Mouse (Mus musculus) olfactory bulb, adult 2 months (tissue): ENCODE measurements around the gene Ak1. TPM values are rescaled to one million over a fixed set of nuclear protein-coding genes. Genes with fewer than 3 reads are reported as not detected.

ENCODE experiments used
- H3K27ac ChIP-seq: fragments of 200-500 bp; 2 replicates; pipeline ENCODE4 v1.5.1; 2012; ENCODE audit warnings: low read depth, low read length; ENCODE audit not compliant: insufficient read depth
- H3K4me1 ChIP-seq: fragments of 200-500 bp; 2 replicates; pipeline ENCODE4 v1.6.1; 2012; ENCODE audit warnings: low read length; ENCODE audit not compliant: control insufficient read depth, insufficient read depth
- H3K4me3 ChIP-seq: fragments of 200-500 bp; 2 replicates; pipeline ENCODE4 v1.5.1; 2012; ENCODE audit warnings: mild to moderate bottlenecking, low read depth, low read length, moderate library complexity; ENCODE audit not compliant: insufficient read depth
- CTCF ChIP-seq: fragments of 200-500 bp; IDR thresholded peaks from 2 replicates; pipeline ENCODE4 v1.5.1; 2012; ENCODE audit warnings: low read depth, mild to moderate bottlenecking, low read length, moderate library complexity; ENCODE audit not compliant: insufficient read depth
- POLR2A ChIP-seq: fragments of 200-500 bp; IDR thresholded peaks from 2 replicates; pipeline ENCODE4 v1.6.1; 2012; ENCODE audit warnings: mild to moderate bottlenecking, low read depth, low read length, moderate library complexity; ENCODE audit not compliant: insufficient read depth
- WGBS: fragments of 180-500 bp; shearing (Covaris S2); methylation state at CpG from one replicate; pipeline ENCODE4 v1.1.7; 2018; 5-methylcytosine and 5-hydroxymethylcytosine counted together
- polyA plus RNA-seq: library from polyadenylated mRNA; stranded (reverse); fragments of >200 nt; gene quantifications from 2 replicates; pipeline ENCODE4 v1.2.4, GENCODE M21; 2012; ENCODE audit warnings: low replicate concordance; ENCODE audit not compliant: missing spikeins, insufficient read depth, insufficient read length

The Ak1 gene
- polyA plus RNA-seq, 1 experiment: not detected

DNA sequence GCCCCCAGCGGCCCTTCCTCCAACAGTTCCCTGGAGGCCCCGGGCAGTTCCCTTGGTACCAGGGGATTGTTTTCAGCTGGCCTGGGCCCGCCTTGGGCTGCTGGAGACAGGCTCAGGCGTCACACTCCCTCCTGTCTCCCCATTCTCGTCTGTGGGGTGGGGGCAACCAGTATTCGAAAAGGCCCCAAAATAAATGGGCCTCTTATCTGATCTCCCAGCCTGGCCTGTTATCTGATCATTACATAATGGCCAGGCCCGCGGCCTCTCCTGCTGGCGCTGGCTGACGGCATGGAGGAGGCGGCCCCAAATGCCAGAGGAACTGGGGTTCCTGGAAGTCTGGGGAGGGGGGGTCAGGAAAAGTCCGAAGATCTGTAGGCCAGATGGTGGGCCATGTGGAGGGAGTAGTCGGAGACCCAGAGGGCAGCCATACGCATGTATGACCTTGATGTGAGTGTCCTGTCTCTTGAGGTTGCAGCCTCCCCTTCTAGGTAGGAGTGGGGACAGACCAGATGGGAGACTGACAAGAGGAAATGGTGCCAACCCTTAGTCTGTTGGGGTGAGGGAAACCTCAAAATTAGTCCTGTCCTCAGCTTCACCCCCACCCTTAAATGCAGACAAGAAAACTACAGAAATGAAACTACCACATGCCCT, 33.3 kb downstream of the Ak1 start:
- Histone ChIP-seq H3K4me1 (no peaks in the 10 kb centered on the region), H3K4me3 (no peak overlapping the region), H3K27ac (no peak overlapping the region)
- 84% methylated on average over 14 of the region's 14 CpGs for WGBS
- TF ChIP-seq CTCF (no peak), POLR2A (no peak)

DNA sequence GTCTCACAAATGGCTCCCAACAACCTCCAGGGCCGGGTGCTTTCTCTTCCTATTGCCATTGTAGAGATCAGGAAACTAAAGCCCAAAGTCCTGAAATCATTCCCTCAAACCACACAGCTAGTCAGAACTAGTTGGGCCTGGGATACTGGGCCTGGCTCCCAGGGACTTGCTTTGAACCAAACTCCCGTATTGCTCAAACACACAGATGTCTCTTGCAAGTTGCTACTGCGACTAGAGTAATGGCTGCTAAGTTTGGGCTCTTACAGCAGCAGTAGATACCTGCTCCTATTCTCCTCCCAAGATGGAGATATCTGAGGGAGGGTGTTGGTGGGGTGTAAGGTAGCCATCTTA, 33.8 kb downstream of the Ak1 start:
- H3K27ac ChIP-seq: no peak overlapping the region

DNA sequence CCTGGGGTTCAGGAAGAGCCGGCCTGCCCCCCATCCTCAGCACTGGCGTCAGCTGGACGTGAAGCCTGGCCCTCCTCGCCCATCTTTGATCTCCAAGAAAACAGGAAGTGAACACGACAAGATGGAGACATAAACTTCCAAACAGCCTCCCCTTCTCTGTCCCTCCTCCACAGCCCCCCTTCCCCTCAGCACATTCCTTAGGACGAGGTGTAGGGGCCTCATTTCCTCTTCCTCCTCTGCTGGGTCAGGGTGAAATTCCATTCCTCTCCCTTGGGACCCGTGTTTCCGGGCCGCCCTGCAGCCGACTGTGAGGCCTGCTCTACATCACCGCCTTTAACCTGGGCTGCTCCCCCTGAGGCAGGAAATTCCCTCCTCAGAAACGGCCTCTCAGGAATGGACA, 34.3 kb downstream of the Ak1 start:
- no peaks in the 10 kb centered on the region for H3K4me1 ChIP-seq
- no peak overlapping the region for H3K27ac ChIP-seq
- TF ChIP-seq POLR2A (no peak), CTCF (no peak)
- no peak overlapping the region for H3K4me3 ChIP-seq
- 75% methylated on average over 12 of the region's 12 CpGs for WGBS

More for the DNA sequence above, 33.8 kb downstream of the Ak1 start:
- TF ChIP-seq POLR2A (no peak), CTCF (no peak)
- WGBS: 95% methylated on average over 3 of the region's 3 CpGs
- H3K4me3 ChIP-seq: no peak overlapping the region
- no peaks in the 10 kb centered on the region for H3K4me1 ChIP-seq

DNA sequence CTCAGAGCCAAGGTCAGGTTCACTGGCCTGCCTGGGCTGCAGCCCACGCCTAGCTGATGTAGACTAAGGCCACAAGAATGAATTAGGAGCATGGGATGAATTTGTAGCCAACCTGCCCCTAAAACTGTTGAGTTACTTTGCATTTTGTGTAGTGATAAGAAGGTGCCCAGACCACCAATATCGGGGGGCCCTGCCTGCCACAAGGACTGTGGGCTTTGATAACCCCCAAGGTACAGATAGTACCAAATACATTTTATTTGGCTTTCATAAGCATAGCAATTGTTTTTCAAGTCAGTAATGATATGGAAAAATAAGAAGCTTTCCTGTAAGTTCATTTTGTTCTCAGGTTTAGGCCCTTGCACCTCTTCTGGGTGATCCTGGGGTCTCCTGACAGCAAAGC, 37.3 kb downstream of the Ak1 start:
- H3K4me3 ChIP-seq: no peak overlapping the region
- WGBS: 96% methylated on average over 2 of the region's 2 CpGs
- peaks cover 14% of the 10 kb centered on the region for H3K4me1 ChIP-seq
- H3K27ac ChIP-seq: no peak overlapping the region
- no peak for TF ChIP-seq POLR2A
- TF ChIP-seq CTCF: no peak

DNA sequence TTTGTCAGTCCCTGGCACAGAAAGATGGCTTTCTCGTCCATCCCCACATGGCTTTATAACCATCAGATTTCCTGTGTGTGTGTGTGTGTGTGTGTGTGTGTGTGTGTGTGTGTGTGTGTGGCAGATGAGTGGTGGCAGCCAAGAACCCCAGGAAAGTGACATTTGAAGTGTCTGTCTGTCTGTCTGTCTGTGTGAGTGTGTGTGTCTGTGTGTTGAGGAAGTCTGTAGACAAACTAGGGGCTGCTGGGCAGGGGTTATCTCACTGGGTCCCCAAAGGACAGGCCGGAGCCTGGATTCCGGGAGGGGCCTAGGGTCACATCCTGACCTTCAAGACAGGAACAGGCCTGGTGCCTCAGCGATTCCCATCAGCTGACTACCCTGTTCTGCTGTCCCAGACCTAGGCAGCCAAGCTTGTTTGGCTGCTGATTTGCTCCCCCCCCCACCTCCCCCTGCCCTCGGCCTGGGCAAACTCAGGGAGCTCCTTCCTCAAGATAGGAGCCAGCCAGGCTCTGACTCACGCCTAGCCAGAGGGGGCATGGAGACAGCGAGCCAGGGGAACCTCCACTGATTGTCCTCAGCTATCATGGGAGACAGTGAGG, 40.0 kb downstream of the Ak1 start:
- Histone ChIP-seq H3K4me3 (no peak overlapping the region), H3K4me1 (peaks cover 14% of the 10 kb centered on the region), H3K27ac (no peak overlapping the region)
- whole genome bisulfite sequencing: 49% methylated on average over 7 of the region's 7 CpGs
- TF ChIP-seq POLR2A (no peak), CTCF (no peak)

DNA sequence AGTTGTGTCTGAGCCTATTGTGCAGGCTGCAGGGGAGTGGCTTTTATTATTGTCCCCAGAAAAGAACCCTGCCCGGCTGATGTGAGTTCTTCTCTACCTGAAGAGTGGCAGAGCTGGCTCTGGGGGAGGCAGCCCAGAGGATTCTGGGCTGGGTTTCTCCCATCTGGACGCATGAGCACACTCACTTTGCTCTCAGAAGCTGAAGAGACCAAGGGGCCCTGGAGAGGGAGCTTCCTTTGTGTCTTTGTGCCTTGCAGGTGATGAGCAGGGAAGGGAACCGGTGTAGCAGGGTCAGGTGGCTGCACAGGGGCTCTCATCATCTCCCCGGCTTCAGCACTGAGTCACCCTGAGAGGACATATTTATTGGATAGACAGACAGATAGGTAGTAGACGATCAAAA, 40.7 kb downstream of the Ak1 start:
- 61% methylated on average over 5 of the region's 5 CpGs for WGBS
- Histone ChIP-seq H3K4me1 (peaks cover 14% of the 10 kb centered on the region), H3K27ac (no peak overlapping the region), H3K4me3 (no peak overlapping the region)
- TF ChIP-seq CTCF: no peak
- TF ChIP-seq POLR2A: no peak

DNA sequence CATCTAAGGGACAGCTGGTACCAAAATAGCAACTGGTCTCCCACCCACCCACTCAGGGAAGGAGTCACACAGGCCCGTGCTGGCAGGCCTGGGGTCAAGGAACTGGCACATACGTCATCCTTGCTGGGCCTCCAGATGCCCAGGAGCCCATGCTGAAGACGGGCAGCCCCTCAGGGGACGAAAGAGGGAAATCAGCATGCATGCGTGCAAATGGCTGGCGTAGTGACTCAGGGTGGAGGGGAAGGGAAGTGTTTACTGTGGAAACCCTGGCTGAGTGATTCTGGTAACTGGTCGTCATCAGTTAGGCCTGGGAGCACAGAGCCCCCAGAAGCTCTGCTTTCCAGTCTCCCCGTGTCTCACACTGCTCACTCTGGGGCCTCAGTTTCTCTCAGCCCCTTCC, 43.8 kb downstream of the Ak1 start:
- H3K4me1 ChIP-seq: peaks cover 17% of the 10 kb centered on the region
- no peak overlapping the region for H3K27ac ChIP-seq
- no peak overlapping the region for H3K4me3 ChIP-seq
- TF ChIP-seq CTCF: no peak
- TF ChIP-seq POLR2A: no peak
- WGBS: 81% methylated on average over 8 of the region's 8 CpGs

DNA sequence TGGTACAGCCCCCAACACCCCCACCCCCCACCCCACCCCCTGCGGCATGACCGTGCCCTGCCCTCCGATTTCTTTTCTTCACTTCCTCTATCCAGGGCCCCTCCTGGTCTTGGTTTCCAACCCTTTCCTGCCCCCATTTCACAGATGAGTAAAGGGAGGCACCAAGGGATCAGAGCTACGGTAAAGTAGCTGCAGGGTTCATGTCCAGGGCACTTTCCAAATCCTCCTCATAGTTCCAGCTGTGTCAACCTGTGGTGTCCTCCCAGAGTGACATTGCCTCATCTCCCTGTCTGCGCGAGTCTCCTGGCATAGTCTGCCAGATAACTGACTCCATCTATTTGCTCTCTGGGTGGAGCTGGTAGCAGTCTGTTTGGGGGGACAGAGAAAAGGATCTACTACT, 44.3 kb downstream of the Ak1 start:
- Histone ChIP-seq H3K4me3 (no peak overlapping the region), H3K27ac (no peak overlapping the region), H3K4me1 (peaks cover 17% of the 10 kb centered on the region)
- 95% methylated on average over 6 of the region's 6 CpGs for WGBS
- TF ChIP-seq POLR2A: no peak
- TF ChIP-seq CTCF: no peak

DNA sequence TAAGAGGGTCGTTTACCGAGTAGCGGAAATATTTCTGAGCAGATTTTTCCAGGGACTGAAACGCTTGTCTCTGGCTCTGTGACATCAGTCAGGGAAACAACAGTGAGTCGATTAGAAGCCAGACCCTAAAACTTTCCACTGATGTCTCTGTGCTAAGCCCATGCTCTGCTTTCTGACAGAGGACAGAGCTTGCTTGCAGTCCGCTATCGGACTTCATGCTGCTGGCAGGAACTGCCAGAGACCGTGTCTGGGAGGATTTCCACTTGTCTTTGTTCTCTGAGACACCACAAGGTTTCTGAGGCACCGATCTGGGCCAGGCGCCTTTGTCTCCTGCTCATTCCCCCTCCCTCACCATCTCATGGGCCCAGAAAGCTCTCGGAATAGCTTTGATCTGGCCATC, 46.2 kb downstream of the Ak1 start:
- Histone ChIP-seq H3K4me1 (0 out of 2 replicates have a peak, but pooled peaks cover 3% of the 10 kb centered on the region), H3K27ac (no peak overlapping the region), H3K4me3 (no peak overlapping the region)
- 36% methylated on average over 11 of the region's 11 CpGs for WGBS
- TF ChIP-seq CTCF: no peak
- no peak for TF ChIP-seq POLR2A

DNA sequence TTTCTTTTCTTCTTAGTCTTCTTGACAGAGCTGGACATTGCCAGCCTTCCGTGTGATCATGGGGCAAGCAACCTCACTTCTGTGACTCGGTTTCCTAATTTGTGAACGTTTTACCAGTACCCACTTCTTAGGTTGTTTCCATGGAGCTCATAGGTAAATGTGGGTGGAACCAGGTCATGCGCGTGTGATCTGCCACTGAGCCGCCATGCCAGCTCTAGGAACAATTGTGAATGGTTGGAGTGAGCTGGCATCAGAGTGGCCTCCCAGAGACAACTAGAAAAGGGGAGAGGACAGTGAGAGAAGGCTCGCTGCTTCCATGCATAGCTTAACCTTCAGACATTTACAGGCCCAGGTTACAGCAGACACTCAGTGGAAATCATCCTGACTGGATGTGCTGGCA, 46.6 kb downstream of the Ak1 start:
- TF ChIP-seq POLR2A (no peak), CTCF (no peak)
- Histone ChIP-seq H3K4me3 (no peak overlapping the region), H3K27ac (no peak overlapping the region), H3K4me1 (0 out of 2 replicates have a peak, but pooled peaks cover 3% of the 10 kb centered on the region)
- WGBS: 68% methylated on average over 7 of the region's 7 CpGs
